Mouse (Mus musculus): ENCODE results near the gene Tbpl1. TPM values are rescaled to one million over a fixed set of nuclear protein-coding genes. Genes with fewer than 3 reads are reported as not detected.
A peak's percentile ranks its signal among the peaks of the same experiment; 100 is the strongest.

Tbpl1 gene
- total and polyA plus RNA-seq, 2 experiments from 2014 or later, result 39.6 to 58.3 TPM

DNA sequence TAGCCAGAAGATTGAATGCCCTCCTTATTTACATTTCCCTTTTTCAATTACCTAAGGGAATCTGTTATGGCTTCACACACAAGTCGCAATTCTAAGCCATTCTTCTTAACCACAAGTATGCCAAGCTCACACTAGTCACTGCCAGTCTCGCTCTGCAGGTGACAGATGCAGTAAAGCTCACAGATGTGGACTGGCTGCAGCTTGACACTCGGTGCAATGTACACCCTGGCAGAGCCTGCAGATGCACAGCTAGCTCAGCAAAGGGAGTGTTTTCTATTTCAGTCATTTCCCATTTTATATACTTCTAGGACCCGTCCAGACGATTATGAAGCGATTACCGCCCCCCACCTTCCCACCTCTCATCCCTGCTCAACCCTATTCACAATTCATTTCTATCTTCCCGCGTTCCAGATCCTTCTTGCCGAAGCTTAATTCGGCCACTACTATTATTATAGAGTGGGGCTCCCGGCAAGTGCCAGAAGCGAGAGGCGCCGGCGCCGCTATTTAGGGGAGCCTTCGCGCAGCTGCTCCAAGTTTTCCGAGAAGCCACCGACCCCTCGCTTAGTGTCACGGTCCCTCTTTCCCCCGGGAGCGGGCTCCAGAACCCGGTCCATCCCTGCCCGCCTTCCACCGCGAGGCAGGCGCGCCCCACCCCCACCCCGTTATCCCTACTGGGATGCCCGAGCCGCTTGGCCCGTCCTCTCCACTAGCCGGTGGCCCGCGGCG is 1.3 kb downstream of the Tbpl1 start:
- ATAC-seq (peak; percentile 69), DNase-seq (ENCODE audit: low spot score) (peak; percentile 20)
- Histone ChIP-seq H3K4me3 (ENCODE audit: low read length) (peak overlapping the region; percentile 94), H3K4me1 (ENCODE audit: insufficient read depth, low read length) (peaks cover 10% of the 10 kb centered on the region), H3K9ac (replicated peaks; ENCODE audit: low read length) (peak overlapping the region; percentile 96), H3K4me2 (ENCODE audit: low read depth, low read length) (peak overlapping the region; percentile 68), H3K9me3 (ENCODE audit: low read length) (no peaks in the 10 kb centered on the region), H3K36me3 (ENCODE audit: insufficient read depth, low read length) (no peaks in the 10 kb centered on the region), H3K27ac (peak overlapping the region; percentile 96), H3K27me3 (ENCODE audit: insufficient read depth, low read length) (no peaks in the 10 kb centered on the region)
- no peak; the same call in 1 of the 2 replicates for TF ChIP-seq CTCF (IDR thresholded peaks at IDR 0.05; ENCODE audit: low read depth)
- under 1% methylated on average over 38 of the region's 39 CpGs for WGBS

DNA sequence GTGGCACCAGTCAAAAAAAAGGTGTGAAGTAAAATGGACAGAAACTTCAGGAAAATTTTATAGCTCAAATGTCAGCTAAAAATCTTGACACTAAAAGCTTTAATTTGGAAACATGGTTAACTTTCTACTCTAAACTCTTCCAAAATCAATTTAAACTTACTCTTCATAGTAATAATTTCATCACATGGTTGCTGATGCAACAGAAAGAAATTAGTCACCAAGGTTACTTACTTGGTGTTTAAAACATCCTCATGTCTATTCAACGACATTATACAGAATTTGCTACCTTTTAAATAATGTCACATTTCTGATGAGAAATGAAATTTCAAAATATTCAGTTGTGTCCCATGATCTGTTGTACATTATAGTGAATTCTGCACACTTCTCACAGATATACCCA is 3.5 kb downstream of the Tbpl1 start:
- 76% methylated on average over 1 of the region's 1 CpGs for WGBS
- Histone ChIP-seq H3K9ac (replicated peaks; ENCODE audit: low read length) (no peak overlapping the region), H3K36me3 (ENCODE audit: insufficient read depth, low read length) (no peaks in the 10 kb centered on the region), H3K27ac (no peak overlapping the region), H3K27me3 (ENCODE audit: insufficient read depth, low read length) (no peaks in the 10 kb centered on the region), H3K9me3 (ENCODE audit: low read length) (no peaks in the 10 kb centered on the region), H3K4me1 (ENCODE audit: insufficient read depth, low read length) (peaks cover 10% of the 10 kb centered on the region), H3K4me3 (ENCODE audit: low read length) (no peak overlapping the region), H3K4me2 (ENCODE audit: low read depth, low read length) (no peak overlapping the region)
- TF ChIP-seq CTCF (IDR thresholded peaks at IDR 0.05; ENCODE audit: low read depth), result no peak
- ATAC-seq, result no peak
- DNase-seq (ENCODE audit: low spot score), result no peak

DNA sequence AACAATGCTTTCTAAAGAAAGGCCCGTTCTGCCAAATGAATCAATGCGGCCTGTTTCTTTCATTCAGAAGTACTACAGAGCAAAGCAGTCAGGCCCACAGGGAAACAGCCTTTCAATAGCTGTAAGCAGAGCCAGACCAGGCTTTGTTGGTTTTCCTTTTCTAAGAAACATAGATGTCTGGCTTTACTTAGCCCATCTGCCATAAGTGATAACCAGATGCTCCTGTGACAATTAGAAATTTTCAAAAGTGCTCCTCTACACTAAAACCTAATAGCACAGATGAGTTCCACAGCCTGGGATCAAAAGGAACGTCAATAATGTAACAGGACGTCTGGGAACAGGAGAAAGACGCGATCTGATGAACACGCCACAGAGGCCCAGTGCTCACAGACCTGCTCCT is 5.4 kb downstream of the Tbpl1 start:
- no peak for DNase-seq (ENCODE audit: low spot score)
- Histone ChIP-seq H3K36me3 (ENCODE audit: insufficient read depth, low read length) (no peaks in the 10 kb centered on the region), H3K27ac (no peak overlapping the region), H3K4me1 (ENCODE audit: insufficient read depth, low read length) (peaks cover 6% of the 10 kb centered on the region), H3K27me3 (ENCODE audit: insufficient read depth, low read length) (no peaks in the 10 kb centered on the region), H3K9me3 (ENCODE audit: low read length) (no peaks in the 10 kb centered on the region), H3K4me3 (ENCODE audit: low read length) (no peak overlapping the region), H3K4me2 (ENCODE audit: low read depth, low read length) (no peak overlapping the region), H3K9ac (replicated peaks; ENCODE audit: low read length) (no peak overlapping the region)
- WGBS, result 58% methylated on average over 7 of the region's 7 CpGs
- TF ChIP-seq CTCF (IDR thresholded peaks at IDR 0.05; ENCODE audit: low read depth), result no peak
- no peak for ATAC-seq

DNA sequence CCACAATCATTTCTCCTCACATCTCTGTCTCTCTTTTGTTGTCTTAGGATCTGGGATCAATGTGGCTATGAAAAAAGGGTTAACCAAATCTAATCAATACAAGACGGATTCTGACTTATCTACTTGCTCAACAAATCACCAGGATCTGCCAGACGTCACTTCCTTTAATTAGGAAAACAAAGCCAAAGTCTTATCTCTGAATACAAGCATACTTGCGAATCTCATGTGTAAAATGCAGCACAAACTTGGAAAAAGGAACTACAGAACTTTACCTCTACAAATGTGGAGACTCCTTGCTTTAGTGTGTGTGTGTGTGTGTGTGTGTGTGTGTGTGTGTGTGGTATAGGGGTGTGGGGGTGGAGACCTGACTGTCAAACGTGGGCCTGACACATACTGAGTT is 6.6 kb downstream of the Tbpl1 start:
- Histone ChIP-seq H3K36me3 (ENCODE audit: insufficient read depth, low read length) (no peaks in the 10 kb centered on the region), H3K4me2 (ENCODE audit: low read depth, low read length) (no peak overlapping the region), H3K4me3 (ENCODE audit: low read length) (no peak overlapping the region), H3K9me3 (ENCODE audit: low read length) (no peaks in the 10 kb centered on the region), H3K27ac (no peak overlapping the region), H3K9ac (replicated peaks; ENCODE audit: low read length) (no peak overlapping the region), H3K27me3 (ENCODE audit: insufficient read depth, low read length) (no peaks in the 10 kb centered on the region), H3K4me1 (ENCODE audit: insufficient read depth, low read length) (peaks cover 6% of the 10 kb centered on the region)
- ATAC-seq, result no peak
- TF ChIP-seq CTCF (IDR thresholded peaks at IDR 0.05; ENCODE audit: low read depth), result no peak
- 66% methylated on average over 4 of the region's 4 CpGs for WGBS
- DNase-seq (ENCODE audit: low spot score), result no peak

DNA sequence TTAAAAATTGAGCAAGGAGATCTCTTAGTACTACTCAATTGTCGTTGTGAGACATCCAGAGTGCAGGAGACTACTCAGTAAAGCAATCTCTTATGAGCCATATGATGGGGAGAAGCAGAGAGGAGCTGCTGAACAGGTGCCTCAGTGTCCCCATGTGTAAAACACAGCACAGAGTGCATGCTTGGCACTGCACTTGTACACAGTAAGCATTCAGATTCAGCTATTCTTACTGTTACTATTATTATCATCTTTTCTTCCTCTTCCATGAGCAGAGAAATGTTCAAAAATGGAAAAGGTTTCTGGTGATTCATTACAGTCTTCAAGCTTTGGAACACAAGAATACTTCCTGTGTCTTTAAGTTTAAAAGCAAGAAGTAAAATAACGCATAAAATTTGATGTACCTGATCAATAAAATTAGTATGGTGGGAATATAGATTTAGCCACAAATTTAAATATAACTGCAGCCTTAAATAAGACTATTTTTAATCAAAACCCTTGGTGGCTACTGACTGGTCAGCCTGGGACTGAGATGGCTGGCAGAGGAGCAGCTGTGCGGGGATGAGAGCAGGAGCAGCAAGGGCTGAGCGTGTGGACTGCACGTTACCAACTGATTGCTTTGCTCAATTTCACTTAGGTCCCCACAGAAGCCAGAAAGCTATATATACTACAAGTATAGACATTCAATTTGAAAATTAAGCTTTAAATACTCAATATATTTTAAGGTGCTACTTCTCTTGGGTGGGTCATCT is 10.8 kb downstream of the Tbpl1 start:
- H3K4me2 ChIP-seq (ENCODE audit: low read depth, low read length), result no peak overlapping the region
- no peak overlapping the region for H3K27ac ChIP-seq
- ATAC-seq (no peak), DNase-seq (ENCODE audit: low spot score) (no peak)
- H3K4me3 ChIP-seq (ENCODE audit: low read length), result no peak overlapping the region
- H3K27me3 ChIP-seq (ENCODE audit: insufficient read depth, low read length), result no peaks in the 10 kb centered on the region
- TF ChIP-seq CTCF (IDR thresholded peaks at IDR 0.05; ENCODE audit: low read depth), result no peak
- no peaks in the 10 kb centered on the region for H3K4me1 ChIP-seq (ENCODE audit: insufficient read depth, low read length)
- no peaks in the 10 kb centered on the region for H3K36me3 ChIP-seq (ENCODE audit: insufficient read depth, low read length)
- H3K9ac ChIP-seq (replicated peaks; ENCODE audit: low read length), result no peak overlapping the region
- no peaks in the 10 kb centered on the region for H3K9me3 ChIP-seq (ENCODE audit: low read length)
- 85% methylated on average over 5 of the region's 5 CpGs for WGBS

DNA sequence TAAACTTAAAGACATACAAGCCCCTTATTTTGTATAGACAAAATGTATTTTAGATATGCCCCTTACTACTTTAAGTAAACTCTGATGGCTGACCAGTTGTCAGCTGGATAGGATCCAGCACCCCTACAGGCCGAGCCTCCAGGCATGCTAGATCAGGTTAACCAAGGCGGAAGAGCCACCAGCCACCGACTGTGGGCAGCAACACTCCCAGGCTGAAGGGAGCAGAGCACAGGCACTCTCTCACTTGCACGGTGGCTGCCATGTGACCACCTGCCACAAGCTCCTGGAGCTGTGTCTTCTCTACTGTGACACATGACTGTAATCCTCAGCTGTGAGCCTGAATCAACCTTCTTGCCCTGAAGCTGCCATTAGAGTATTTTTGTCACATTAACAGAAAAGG is 13.3 kb downstream of the Tbpl1 start:
- no peaks in the 10 kb centered on the region for H3K9me3 ChIP-seq (ENCODE audit: low read length)
- ATAC-seq, result peak; percentile 63; the same call in 1 of the 2 replicates
- H3K9ac ChIP-seq (replicated peaks; ENCODE audit: low read length), result no peak overlapping the region
- peak; percentile 34 for DNase-seq (ENCODE audit: low spot score)
- TF ChIP-seq CTCF (IDR thresholded peaks at IDR 0.05; ENCODE audit: low read depth), result peak; percentile 35
- no peak overlapping the region for H3K4me3 ChIP-seq (ENCODE audit: low read length)
- no peaks in the 10 kb centered on the region for H3K27me3 ChIP-seq (ENCODE audit: insufficient read depth, low read length)
- no peaks in the 10 kb centered on the region for H3K4me1 ChIP-seq (ENCODE audit: insufficient read depth, low read length)
- H3K36me3 ChIP-seq (ENCODE audit: insufficient read depth, low read length), result no peaks in the 10 kb centered on the region
- H3K27ac ChIP-seq, result no peak overlapping the region
- 24% methylated on average over 4 of the region's 4 CpGs for WGBS
- H3K4me2 ChIP-seq (ENCODE audit: low read depth, low read length), result no peak overlapping the region

DNA sequence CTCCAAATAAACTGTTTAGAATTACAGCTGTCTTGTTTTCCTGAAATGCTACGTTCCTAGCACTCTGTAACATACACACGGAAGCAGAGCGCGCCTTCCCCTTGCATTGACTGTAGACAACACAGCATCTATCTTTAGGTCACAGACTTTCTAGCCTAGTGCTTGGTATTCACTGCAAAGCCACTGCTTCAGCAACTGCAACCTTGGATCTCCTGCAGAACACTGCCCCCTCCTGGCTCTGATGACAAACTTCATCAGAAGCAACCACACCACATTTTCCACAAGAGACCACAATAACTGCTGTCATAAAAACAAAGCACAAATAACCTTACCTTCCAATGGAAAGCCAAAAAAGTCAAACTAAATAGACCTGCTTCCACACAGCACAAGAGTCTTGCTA is 17.2 kb downstream of the Tbpl1 start:
- peak; percentile 60 for ATAC-seq
- 67% methylated on average over 4 of the region's 4 CpGs for WGBS
- no peak overlapping the region for H3K4me2 ChIP-seq (ENCODE audit: low read depth, low read length)

More for the DNA sequence above, 17.2 kb downstream of the Tbpl1 start:
- H3K4me3 ChIP-seq (ENCODE audit: low read length), result no peak overlapping the region
- TF ChIP-seq CTCF (IDR thresholded peaks at IDR 0.05; ENCODE audit: low read depth), result peak; percentile 85
- no peaks in the 10 kb centered on the region for H3K4me1 ChIP-seq (ENCODE audit: insufficient read depth, low read length)
- H3K36me3 ChIP-seq (ENCODE audit: insufficient read depth, low read length), result peaks cover 2% of the 10 kb centered on the region
- H3K27me3 ChIP-seq (ENCODE audit: insufficient read depth, low read length), result no peaks in the 10 kb centered on the region
- peak; percentile 79 for DNase-seq (ENCODE audit: low spot score)
- H3K27ac ChIP-seq, result no peak overlapping the region
- no peak overlapping the region for H3K9ac ChIP-seq (replicated peaks; ENCODE audit: low read length)
- no peaks in the 10 kb centered on the region for H3K9me3 ChIP-seq (ENCODE audit: low read length)
